Mouse (Mus musculus) macrophage (primary cell): ENCODE measurements around the gene Alpk1. TPM values are rescaled to one million over a fixed set of nuclear protein-coding genes. Genes with fewer than 3 reads are reported as not detected.

Source experiments
- H3K27ac ChIP-seq: fragments of 350-480 bp; formaldehyde crosslinking; 2 replicates; pipeline ENCODE4 v1.9.0; 2021
- H3K36me3 ChIP-seq: fragments of 350-480 bp; formaldehyde crosslinking; 2 replicates; pipeline ENCODE4 v1.9.0; 2021; ENCODE audit errors: inconsistent target
- H3K4me3 ChIP-seq: fragments of 350-480 bp; formaldehyde crosslinking; 2 replicates; pipeline ENCODE4 v1.9.0; 2021; ENCODE audit errors: inconsistent target
- H3K79me2 ChIP-seq: fragments of 350-480 bp; formaldehyde crosslinking; 2 replicates; pipeline ENCODE4 v1.9.0; 2021; ENCODE audit errors: inconsistent target
- WGBS: methylation state at CpG from one replicate; pipeline ENCODE4 v1.1.7; 2026; ENCODE audit warnings: inconsistent platforms; ENCODE audit not compliant: missing documents; 5-methylcytosine and 5-hydroxymethylcytosine counted together
- polyA plus RNA-seq: library from polyadenylated mRNA; stranded (reverse); fragments of 250-400 nt; gene quantifications from 3 replicates; pipeline ENCODE4 v1.2.4, GENCODE M21; 2018; ENCODE audit warnings: inconsistent platforms

The Alpk1 gene
- polyA plus RNA-seq, 1 experiment from 2014 or later, result 13.0 TPM

DNA sequence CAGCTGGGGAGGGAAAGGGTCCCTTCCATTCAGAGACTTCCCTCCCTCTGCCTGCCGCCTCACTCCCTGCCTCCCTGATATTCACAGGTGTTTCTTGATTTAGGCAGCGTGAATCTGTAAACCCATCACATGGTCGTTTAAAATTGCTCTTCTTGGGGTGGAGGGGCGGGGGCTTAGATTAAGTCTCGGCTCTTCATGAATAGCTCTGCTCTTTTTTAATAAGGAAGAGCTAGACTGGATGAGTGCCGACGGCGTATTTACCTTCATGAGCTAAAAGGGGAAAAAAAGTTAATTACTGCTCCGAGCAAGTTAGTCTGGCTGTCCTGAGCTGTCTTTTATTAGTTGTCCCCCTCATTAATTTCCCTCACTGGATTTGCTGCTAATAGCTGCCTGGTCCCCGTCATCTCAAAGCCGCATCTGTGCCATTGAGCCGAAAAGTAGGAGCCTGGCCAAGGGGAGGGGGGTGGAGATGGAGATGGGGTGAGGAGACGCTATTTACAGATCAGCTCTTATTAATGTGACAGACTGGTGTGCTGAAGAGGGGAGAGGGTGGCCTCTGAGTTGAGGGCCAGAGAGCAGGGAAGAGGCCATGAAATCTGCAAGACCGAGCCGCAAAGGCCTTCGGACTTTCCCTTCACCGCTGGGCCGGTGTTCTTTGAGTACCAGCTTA, 134.0 kb downstream of the Alpk1 start:
- Histone ChIP-seq H3K4me3 (no peak overlapping the region), H3K36me3 (no peaks in the 10 kb centered on the region), H3K27ac (no peak overlapping the region), H3K79me2 (no peaks in the 10 kb centered on the region)
- 76% methylated on average over 18 of the region's 18 CpGs for WGBS

DNA sequence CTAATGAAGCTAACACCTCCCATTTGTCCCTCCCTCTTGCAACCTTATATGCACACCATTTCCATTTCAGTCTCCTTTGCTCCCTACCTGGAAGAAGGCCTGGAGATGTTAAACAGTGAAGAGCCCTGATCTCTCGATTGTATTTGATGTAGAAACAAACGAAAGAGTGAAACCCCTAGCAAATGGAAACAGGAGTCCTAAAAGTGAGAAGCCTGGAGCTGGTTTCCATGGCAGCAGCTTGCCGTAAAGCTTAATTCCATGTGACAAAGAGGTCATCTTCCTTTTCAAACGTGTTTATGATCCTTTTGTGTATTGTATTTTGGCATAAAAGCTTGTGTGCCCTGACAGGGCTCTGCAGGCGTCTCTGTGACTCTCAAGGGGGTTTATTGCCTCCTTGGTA, 138.1 kb downstream of the Alpk1 start:
- Histone ChIP-seq H3K36me3 (no peaks in the 10 kb centered on the region), H3K79me2 (no peaks in the 10 kb centered on the region), H3K4me3 (no peak overlapping the region), H3K27ac (no peak overlapping the region)
- 13% methylated on average over 5 of the region's 5 CpGs for WGBS

DNA sequence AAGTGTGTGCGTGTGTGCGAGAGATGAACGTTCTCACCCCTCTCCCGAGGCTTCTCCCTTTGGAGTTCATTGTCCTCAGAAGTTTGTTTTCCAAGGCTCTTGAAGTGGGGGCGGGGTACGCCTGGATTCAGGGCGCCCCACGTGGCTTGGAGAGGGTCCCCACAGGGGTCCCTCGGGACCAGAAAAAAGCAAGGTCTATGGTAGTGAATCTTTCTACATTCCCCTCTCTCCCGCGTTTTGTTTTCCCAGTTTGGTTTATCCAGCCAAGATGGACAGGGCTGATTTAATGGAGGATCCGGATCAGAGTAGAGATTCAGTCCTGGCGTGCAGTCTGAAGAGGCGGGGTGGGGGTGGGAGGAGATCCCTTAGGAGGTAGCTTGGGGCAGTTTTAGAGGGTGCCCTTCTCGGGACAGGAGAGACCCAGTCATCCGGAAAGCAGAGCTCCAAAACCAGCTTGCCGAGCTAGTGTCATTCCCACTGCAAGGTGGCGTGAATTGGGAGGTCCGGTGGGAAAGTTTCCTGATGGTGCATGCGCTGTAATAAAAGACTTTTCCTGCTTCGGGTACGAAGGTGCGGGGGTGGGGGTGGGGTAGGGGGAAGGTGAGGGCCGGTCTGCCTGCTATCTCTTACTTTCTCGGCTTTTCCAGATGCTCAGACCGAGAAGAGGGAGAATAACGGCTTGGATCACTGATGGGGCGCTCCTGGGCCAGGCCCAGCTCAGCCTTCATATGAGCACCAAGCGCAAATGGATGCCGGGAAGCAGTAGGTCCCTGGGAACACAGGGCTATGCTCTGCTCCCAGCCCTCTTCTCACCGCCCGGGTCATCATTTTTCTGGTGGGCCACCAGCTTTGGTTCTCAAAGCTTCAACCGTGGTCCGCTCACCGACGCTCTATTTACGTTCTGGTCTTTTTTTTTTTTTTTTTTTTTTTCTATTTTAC, 139.3 kb downstream of the Alpk1 start:
- WGBS, result 13% methylated on average over 36 of the region's 37 CpGs
- no peak overlapping the region for H3K27ac ChIP-seq
- no peaks in the 10 kb centered on the region for H3K79me2 ChIP-seq
- no peak overlapping the region for H3K4me3 ChIP-seq
- H3K36me3 ChIP-seq, result no peaks in the 10 kb centered on the region

DNA sequence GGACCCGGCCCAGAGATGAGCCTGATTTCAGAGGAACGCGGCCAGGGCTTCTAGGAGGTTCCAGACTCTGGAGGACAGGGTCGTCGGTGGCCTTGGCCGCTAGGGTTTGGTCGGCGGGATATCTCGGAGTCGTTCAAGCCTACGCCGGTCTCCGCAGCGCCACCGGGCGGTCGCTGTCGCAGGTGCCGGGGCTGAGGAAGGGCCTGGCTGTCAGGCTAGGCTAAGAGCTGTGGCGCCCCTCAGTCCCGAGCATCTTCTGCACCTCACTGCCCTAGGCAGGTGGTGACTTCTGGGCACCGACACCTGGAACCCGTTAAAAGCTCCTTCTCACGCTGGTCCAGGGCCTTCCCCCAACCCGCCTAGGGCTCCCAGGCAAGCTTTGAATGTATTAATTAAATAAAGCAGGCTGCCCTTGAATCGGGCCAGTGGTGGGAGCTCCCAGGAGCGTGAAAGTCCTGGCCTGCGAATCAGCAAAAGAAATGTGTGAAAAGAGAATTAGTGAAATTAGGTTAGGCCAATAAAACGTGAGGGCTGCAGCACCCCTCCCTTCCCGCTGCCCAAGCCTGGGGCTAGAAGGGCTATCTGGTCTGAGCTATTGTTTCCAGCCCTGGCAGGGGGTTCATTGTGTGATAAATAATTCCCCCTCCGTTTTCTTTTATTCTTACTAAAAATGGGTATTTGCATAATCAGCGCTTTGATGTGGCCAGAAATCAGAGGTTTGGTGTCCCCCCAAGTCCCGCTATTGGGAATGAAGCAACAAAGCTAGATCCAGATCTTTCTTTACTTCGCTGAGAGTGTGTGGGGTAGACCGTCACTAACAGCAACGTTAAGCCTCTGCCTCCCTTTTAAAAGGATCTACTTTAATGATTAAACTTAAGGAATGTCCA, 140.2 kb downstream of the Alpk1 start:
- no peak overlapping the region for H3K4me3 ChIP-seq
- no peak overlapping the region for H3K27ac ChIP-seq
- H3K79me2 ChIP-seq, result no peaks in the 10 kb centered on the region
- H3K36me3 ChIP-seq, result no peaks in the 10 kb centered on the region
- 5% methylated on average over 35 of the region's 36 CpGs for WGBS

DNA sequence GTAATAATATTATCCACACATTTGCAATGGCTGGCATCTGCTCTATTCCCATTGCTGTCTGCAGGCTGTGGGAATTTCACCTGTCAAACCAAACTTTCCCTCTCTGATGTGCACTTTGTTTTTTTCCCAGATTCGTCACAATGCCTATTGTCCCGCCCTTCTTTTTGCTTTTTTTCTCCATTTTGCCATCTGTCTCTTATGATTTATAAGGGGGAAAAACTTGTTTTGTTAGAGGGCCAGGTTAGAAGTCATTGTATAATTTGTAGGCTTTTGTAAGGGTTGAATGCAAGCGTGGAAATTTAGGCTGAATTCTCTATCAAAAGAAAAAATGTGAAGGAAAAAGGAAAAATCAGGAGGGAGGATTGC, 145.4 kb downstream of the Alpk1 start:
- Histone ChIP-seq H3K79me2 (no peaks in the 10 kb centered on the region), H3K4me3 (no peak overlapping the region), H3K27ac (no peak overlapping the region), H3K36me3 (no peaks in the 10 kb centered on the region)
- 8% methylated on average over 3 of the region's 3 CpGs for WGBS

DNA sequence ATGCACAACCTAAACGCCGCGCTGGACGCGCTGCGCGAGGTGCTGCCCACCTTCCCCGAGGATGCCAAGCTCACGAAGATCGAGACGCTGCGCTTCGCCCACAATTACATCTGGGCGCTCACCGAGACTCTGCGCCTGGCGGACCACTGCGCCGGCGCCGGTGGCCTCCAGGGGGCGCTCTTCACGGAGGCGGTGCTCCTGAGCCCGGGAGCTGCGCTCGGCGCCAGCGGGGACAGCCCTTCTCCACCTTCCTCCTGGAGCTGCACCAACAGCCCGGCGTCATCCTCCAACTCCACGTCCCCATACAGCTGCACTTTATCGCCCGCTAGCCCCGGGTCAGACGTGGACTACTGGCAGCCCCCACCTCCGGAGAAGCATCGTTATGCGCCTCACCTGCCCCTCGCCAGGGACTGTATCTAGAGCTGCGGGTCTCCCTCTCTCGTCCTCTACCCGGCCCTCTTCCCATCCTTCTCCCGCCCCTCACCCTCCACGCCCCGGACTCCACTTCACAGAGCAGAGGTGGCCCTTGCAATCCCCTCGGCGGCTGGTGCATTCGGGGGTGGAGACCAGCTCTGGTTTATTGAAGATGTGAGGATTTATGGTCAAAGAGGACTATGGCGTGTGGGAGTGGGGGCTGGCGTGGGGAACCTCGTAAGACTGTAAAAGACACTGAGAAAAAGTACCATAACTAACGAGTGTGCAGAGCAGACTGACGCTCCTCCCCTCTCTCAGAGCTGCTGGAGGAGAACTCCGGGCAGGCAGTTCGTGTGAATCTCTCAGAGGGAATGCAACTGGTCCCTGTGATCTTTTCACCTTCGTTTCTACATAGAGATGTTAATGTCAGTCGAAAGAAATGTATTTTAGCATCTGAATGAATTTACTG, 146.0 kb downstream of the Alpk1 start:
- no peak overlapping the region for H3K4me3 ChIP-seq
- H3K36me3 ChIP-seq, result no peaks in the 10 kb centered on the region
- H3K79me2 ChIP-seq, result no peaks in the 10 kb centered on the region
- WGBS, result 2% methylated on average over 58 of the region's 58 CpGs
- H3K27ac ChIP-seq, result no peak overlapping the region

DNA sequence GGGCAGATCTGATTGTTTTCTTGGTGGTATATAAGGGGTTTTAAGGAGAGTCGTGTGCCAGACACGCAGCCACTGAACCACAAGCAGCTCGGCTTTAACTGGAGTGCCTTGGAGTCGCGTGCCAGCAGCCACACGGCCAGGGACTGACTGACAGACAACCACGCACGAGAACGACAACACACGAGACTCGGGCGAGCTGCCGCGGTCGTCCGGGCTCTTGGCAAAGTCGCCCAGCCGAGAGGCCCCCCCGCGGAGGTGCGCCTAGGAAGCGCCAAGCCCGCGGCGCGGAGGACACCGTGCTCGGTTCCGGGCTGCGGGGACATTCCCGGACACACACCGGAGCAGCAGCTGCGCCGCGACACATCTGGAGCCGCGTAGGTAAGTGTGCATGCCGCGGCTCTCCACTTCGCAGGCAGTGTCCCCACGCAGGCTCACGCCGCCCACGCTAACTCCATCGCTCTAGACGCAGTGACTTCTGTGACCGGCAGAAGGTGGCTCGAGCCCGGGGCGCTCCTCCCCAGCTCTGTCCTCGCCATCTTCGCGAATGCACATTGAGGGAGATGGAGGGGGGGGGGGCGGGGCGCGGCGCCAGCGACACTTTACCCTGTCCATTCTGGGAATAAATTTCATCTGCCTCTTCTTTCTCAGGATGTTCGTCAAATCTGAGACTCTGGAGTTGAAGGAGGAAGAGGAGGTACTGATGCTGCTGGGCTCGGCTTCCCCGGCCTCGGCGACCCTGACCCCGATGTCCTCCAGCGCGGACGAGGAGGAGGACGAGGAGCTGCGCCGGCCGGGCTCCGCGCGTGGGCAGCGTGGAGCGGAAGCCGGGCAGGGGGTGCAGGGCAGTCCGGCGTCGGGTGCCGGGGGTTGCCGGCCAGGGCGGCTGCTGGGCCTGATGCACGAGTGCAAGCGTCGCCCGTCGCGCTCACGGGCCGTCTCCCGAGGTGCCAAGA, 147.0 kb downstream of the Alpk1 start, which contains the start of gene Neurog2:
Gene Neurog2, plus strand, starts transcription at position 56 of the 953 bp plus-strand sequence.
- H3K36me3 ChIP-seq, result no peaks in the 10 kb centered on the region
- H3K27ac ChIP-seq, result no peak within 1 kb of the TSS
- WGBS, result 2% methylated on average over 79 of the region's 92 CpGs
- no peak within 1 kb of the TSS; the same call in 1 of the 2 replicates for H3K4me3 ChIP-seq
- H3K79me2 ChIP-seq, result no peaks in the 10 kb centered on the region

DNA sequence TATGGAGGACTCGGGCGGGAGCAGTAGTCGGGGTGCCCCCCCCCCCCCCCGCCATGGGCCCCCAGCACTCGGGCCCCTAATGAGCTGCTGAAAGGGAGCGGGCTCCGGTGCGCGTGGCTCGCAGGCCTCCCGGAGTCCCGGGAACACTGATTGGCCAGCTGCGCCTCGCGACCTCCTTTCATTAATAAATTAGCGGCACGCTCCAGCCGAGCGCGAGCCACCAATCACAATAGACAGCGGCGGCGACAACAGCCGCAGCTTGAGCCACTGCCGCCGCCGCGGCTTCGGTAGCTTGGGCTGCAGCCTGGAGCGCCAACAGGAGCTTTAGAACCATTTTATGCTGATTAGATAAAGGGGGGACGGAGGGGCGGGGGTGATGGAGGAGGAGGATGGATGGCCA, 147.8 kb downstream of the Alpk1 start:
- H3K27ac ChIP-seq, result no peak overlapping the region
- no peaks in the 10 kb centered on the region for H3K79me2 ChIP-seq
- no peaks in the 10 kb centered on the region for H3K36me3 ChIP-seq
- H3K4me3 ChIP-seq, result no peak overlapping the region; the same call in 1 of the 2 replicates
- WGBS, result under 1% methylated on average over 31 of the region's 32 CpGs

DNA sequence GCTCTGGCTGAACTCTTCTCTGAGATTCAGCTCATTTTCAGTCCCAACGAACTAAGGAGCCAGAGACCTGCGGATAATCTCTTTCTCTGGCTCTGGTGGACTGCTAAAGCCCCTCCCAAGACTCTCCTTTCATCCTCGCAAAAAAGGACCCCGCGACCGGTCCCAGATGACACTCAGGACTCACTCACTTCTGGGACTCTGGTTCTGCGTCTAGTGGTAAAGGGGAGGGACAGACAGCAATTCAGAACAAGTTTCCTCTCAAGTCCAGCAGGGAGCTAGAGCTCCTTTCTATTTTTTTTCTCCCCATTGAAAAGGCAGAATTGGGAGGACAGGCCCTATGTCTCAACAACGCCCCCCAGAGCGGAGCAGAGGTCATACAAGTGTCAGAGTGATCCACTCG, 148.7 kb downstream of the Alpk1 start:
- no peak overlapping the region for H3K27ac ChIP-seq
- H3K36me3 ChIP-seq, result no peaks in the 10 kb centered on the region
- H3K79me2 ChIP-seq, result no peaks in the 10 kb centered on the region
- no peak overlapping the region for H3K4me3 ChIP-seq
- WGBS, result 3% methylated on average over 10 of the region's 10 CpGs

DNA sequence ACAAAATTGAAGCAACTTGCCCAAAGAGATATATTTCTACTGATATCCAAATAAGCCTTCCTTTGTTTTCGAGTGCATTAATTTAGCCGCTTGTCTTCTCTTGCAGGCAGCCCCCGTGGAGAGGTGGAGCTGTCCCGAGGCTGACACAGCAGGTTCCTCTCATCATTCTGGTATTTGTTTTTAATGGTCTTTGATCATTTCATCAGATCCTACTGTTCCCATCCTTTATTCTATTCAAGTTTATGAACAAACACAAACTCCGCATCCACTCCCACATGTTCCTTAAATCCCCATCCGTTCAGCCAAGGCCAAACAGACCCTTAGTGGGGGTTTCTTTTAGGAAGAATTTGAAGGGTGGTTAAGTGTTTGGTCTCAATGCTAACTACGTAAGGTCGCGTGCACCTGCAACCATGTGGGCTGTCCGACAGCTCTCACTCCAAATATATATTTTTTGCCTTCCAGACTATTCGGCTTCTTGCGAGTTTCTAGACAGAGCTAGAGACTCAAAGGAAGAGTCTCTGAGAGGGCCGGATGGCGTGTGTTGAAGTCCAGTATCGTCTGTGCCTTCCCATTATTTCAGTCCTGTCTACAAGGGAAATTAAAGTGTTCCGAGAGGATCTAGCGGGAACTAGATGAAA, 149.5 kb downstream of the Alpk1 start:
- no peak overlapping the region for H3K27ac ChIP-seq
- H3K79me2 ChIP-seq, result no peaks in the 10 kb centered on the region
- no peaks in the 10 kb centered on the region for H3K36me3 ChIP-seq
- no peak overlapping the region for H3K4me3 ChIP-seq
- 16% methylated on average over 17 of the region's 17 CpGs for WGBS

DNA sequence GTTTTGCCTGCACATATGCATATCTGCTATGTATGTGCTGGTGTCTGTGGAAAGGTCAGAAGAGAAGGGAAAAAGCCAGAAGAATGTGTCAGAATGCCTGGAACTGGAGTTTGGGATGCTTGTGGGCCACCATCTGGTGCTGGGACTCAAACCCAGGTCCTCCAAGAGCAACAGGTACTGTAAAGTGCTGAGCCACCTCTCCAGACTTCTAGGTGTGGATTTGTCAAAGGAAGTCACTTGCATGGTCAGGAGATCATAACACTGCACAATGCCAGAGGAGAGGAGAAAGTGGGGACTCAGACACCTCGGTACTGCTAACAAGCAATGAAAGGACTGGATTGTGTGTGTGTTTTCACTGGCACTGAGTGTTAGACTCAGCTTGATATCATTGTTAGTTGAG, 150.1 kb downstream of the Alpk1 start:
- Histone ChIP-seq H3K79me2 (no peaks in the 10 kb centered on the region), H3K36me3 (no peaks in the 10 kb centered on the region), H3K4me3 (no peak overlapping the region), H3K27ac (no peak overlapping the region)
- 14% methylated on average over 1 of the region's 1 CpGs for WGBS

DNA sequence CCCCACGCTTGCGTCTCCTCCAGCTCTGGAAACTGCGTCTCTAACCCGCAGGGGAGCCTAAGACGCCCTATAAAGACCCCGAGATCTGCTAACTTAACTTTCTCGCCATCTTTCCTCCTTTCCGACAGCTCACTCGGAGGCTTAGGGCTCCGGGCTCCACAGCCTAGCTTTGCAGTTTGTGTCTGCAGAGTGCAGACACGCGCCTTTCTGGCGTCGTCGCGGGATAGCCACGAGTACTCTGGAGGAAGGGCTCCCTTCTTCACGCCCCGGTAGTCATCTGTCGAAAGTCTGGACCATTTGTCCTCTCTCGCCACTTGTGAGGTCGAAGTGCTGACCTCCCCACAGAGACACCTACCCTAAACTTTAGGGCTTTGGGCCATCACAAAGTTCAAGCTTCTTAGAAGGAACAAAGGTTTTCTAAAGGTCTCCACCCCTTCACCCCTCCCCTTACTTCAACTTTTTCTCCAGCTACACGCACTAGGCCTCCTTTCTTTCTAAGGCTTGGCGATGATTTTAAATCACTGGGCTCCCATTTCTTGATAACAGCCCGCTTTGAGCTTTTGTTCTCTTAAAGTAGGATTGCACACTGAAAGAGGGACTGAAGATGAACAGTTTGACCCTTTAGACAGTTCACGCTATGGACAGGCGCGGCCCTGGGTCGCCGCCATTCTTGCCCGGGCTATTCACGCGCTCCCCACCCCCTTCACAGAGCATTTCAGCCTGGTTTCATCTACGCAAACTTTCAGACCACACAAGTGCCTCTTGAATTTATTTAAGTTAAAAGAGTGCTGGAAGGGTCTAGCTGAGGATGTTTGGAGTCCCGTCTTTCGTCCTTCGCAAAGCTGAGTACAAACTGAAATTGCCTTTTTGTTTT, 151.8 kb downstream of the Alpk1 start:
- Histone ChIP-seq H3K79me2 (no peaks in the 10 kb centered on the region), H3K27ac (no peak overlapping the region), H3K4me3 (no peak overlapping the region), H3K36me3 (no peaks in the 10 kb centered on the region)
- WGBS, result 14% methylated on average over 36 of the region's 37 CpGs
